ENCODE assay signal across 31 mouse cellular contexts in genomic region chr13:59796466-59796848, GRCm38 (mm10). TPM values are rescaled to one million over a fixed set of nuclear protein-coding genes. Genes with fewer than 3 reads are reported as not detected.
DNase-seq lines count a peak whose midpoint lies in the region; ATAC-seq and TF ChIP-seq lines count a peak whose summit lies in the region.
"Had no signal": no experiment of that assay in that cellular context is flagged by ENCODE, and none has a peak within 500 bp of the region (broad histone marks: within the 10 kb centered on the region; RNA-seq: fewer than 3 reads in every experiment).

No protein-coding gene starts in this region.

- TF ChIP-seq EP300 in MEL (IDR thresholded peaks at IDR 0.05; ENCODE audit: low read depth in 1 of 2, low read length in 2 of 2) = no peak
- TF ChIP-seq EP300 in liver, postnatal 0 days (IDR thresholded peaks at IDR 0.05; ENCODE audit: low read depth) = no peak

- H3K27ac ChIP-seq in liver, embryonic 11.5 days (ENCODE audit: low read depth, low read length) = peak overlapping the region; percentile 99
- peak overlapping the region; percentile 57 for H3K27ac ChIP-seq in MEL (ENCODE audit: control insufficient read depth, low read depth, low read length)
- no peak overlapping the region; the same call in 1 of the 2 replicates for H3K27ac ChIP-seq in intestine, embryonic 16.5 days (ENCODE audit: low read length)
- H3K27ac ChIP-seq in liver, postnatal 0 days (ENCODE audit: low read depth) = peak overlapping the region; percentile 93
- no peak overlapping the region for H3K27ac ChIP-seq in midbrain, embryonic 14.5 days (replicated peaks; ENCODE audit: low read depth, low read length)
- H3K27ac ChIP-seq: forebrain, embryonic 10.5 days; heart, embryonic 13.5 days; limb, embryonic 15.5 days; midbrain, embryonic 13.5 days; neural tube, embryonic 15.5 days had no signal

- peaks cover 22% of the 10 kb centered on the region for H3K4me1 ChIP-seq in liver, embryonic 11.5 days (replicated peaks; ENCODE audit: control insufficient read depth, insufficient read depth, low read length)
- peaks cover 7 to 8% of the 10 kb centered on the region in 2 experiments for H3K4me1 ChIP-seq in MEL (ENCODE audit: control insufficient read depth in 1 of 2, insufficient read depth in 2 of 2, low read length in 2 of 2)
- peaks cover 6% of the 10 kb centered on the region for H3K4me1 ChIP-seq in intestine, embryonic 16.5 days (ENCODE audit: control insufficient read depth, insufficient read depth, low read length)
- H3K4me1 ChIP-seq in liver, postnatal 0 days (ENCODE audit: insufficient read depth) = peaks cover 19% of the 10 kb centered on the region
- no peaks in the 10 kb centered on the region for H3K4me1 ChIP-seq in midbrain, embryonic 14.5 days (ENCODE audit: control insufficient read depth, insufficient read depth, low read length)
- H3K4me1 ChIP-seq: forebrain, embryonic 10.5 days; heart, embryonic 13.5 days; limb, embryonic 15.5 days; midbrain, embryonic 13.5 days; neural tube, embryonic 15.5 days had no signal

- no peak overlapping the region for H3K4me3 ChIP-seq in liver, embryonic 11.5 days (ENCODE audit: low read depth, low read length)
- no peak overlapping the region for H3K4me3 ChIP-seq in MEL (ENCODE audit: control insufficient read depth in 1 of 2, insufficient read depth in 1 of 2, low read depth in 2 of 2, low read length in 2 of 2)
- H3K4me3 ChIP-seq in intestine, embryonic 16.5 days (ENCODE audit: low read length) = no peak overlapping the region
- H3K4me3 ChIP-seq in liver, postnatal 0 days (ENCODE audit: low read depth, low read length) = no peak overlapping the region
- no peak overlapping the region for H3K4me3 ChIP-seq in midbrain, embryonic 14.5 days (replicated peaks; ENCODE audit: low read depth, low read length)
- H3K4me3 ChIP-seq: forebrain, embryonic 10.5 days; heart, embryonic 13.5 days; limb, embryonic 15.5 days; midbrain, embryonic 13.5 days; neural tube, embryonic 15.5 days had no signal

- no peak for TF ChIP-seq POLR2A in MEL (IDR thresholded peaks at IDR 0.05; ENCODE audit: control insufficient read depth in 1 of 2, insufficient read depth in 1 of 2, low read depth in 1 of 2, low read length in 2 of 2, poor library complexity in 1 of 2)

- DNase-seq in liver, embryonic 11.5 days (ENCODE audit: low spot score) = no peak
- DNase-seq in liver = no peak
- DNase-seq in MEL (ENCODE audit: low read depth, low spot score) = no peak
- DNase-seq in liver, postnatal 0 days = no peak
- no peak for DNase-seq in left cerebral cortex, adult 18-20 months (ENCODE audit: low spot score in 2 of 2)
- no peak for DNase-seq in midbrain, embryonic 14.5 days
- DNase-seq: adrenal gland, postnatal 25 days; cerebellum, adult 11-12 months; cerebellum, postnatal 25 days; embryo, embryonic 11 days; heart, postnatal 4 days; kidney, adult 18-20 months; kidney, postnatal 14 days; right cerebral cortex, postnatal 14 days; thymus, postnatal 36 days had no signal

- no peak for TF ChIP-seq CTCF in MEL (IDR thresholded peaks at IDR 0.05 in 2 of 3, conservative IDR thresholded peaks at IDR 0.05 in 1 of 3; ENCODE audit: control insufficient read depth in 1 of 3, insufficient read depth in 1 of 3, low read depth in 2 of 3, low read length in 3 of 3, poor library complexity in 1 of 3, severe bottlenecking in 1 of 3)
- TF ChIP-seq CTCF in liver, postnatal 0 days (IDR thresholded peaks at IDR 0.05; ENCODE audit: low read depth) = no peak

- 91% methylated on average over 9 of the region's 9 CpGs for WGBS in liver, embryonic 11.5 days
- 87% methylated on average over 9 of the region's 9 CpGs for WGBS in intestine, embryonic 16.5 days
- 88% methylated on average over 9 of the region's 9 CpGs for WGBS in liver, postnatal 0 days (ENCODE audit: insufficient replicate concordance)
- WGBS in midbrain, embryonic 14.5 days = 98% methylated on average over 9 of the region's 9 CpGs

- no peak for TF ChIP-seq RAD21 in MEL (IDR thresholded peaks at IDR 0.05; ENCODE audit: low read depth, low read length)

- peak overlapping the region; percentile 65 for H3K9ac ChIP-seq in liver, embryonic 11.5 days (ENCODE audit: low read depth, low read length)
- H3K9ac ChIP-seq in MEL (ENCODE audit: control insufficient read depth, low read depth, low read length, poor library complexity, severe bottlenecking) = no peak overlapping the region
- H3K9ac ChIP-seq in intestine, embryonic 16.5 days (ENCODE audit: low read depth, low read length) = no peak overlapping the region
- peak overlapping the region; percentile 33 for H3K9ac ChIP-seq in liver, postnatal 0 days (replicated peaks)
- H3K9ac ChIP-seq in midbrain, embryonic 14.5 days (replicated peaks; ENCODE audit: low read length) = no peak overlapping the region
- H3K9ac ChIP-seq: heart, embryonic 13.5 days; limb, embryonic 15.5 days; midbrain, embryonic 13.5 days; neural tube, embryonic 15.5 days had no signal

- no peaks in the 10 kb centered on the region for H3K27me3 ChIP-seq in liver, embryonic 11.5 days (replicated peaks; ENCODE audit: control insufficient read depth, insufficient read depth, low read length)
- no peaks in the 10 kb centered on the region for H3K27me3 ChIP-seq in MEL (ENCODE audit: control insufficient read depth in 1 of 2, insufficient read depth in 2 of 2, low read length in 2 of 2)
- H3K27me3 ChIP-seq in intestine, embryonic 16.5 days (replicated peaks; ENCODE audit: control insufficient read depth, insufficient read depth, low read length) = no peaks in the 10 kb centered on the region
- H3K27me3 ChIP-seq in liver, postnatal 0 days (ENCODE audit: insufficient read depth, low read length) = no peaks in the 10 kb centered on the region
- no peaks in the 10 kb centered on the region for H3K27me3 ChIP-seq in midbrain, embryonic 14.5 days (ENCODE audit: control insufficient read depth, insufficient read depth, low read length)
- H3K27me3 ChIP-seq: CH12.LX; heart, embryonic 13.5 days; limb, embryonic 15.5 days; midbrain, embryonic 13.5 days; neural tube, embryonic 15.5 days had no signal

- H3K4me2 ChIP-seq in liver, embryonic 11.5 days = peak overlapping the region; percentile 23
- H3K4me2 ChIP-seq in intestine, embryonic 16.5 days (ENCODE audit: low read depth, low read length) = no peak overlapping the region
- H3K4me2 ChIP-seq in liver, postnatal 0 days (ENCODE audit: low read depth, low read length) = peak overlapping the region; percentile 53
- no peak overlapping the region for H3K4me2 ChIP-seq in midbrain, embryonic 14.5 days (ENCODE audit: low read length)
- H3K4me2 ChIP-seq: heart, embryonic 13.5 days; limb, embryonic 15.5 days; midbrain, embryonic 13.5 days; neural tube, embryonic 15.5 days had no signal

- no peaks in the 10 kb centered on the region for H3K79me2 ChIP-seq in MEL (ENCODE audit: control insufficient read depth, insufficient read depth, low read length, poor library complexity)

- H3K36me3 ChIP-seq in liver, embryonic 11.5 days (ENCODE audit: control insufficient read depth, insufficient read depth, low read length) = peaks cover 82% of the 10 kb centered on the region
- H3K36me3 ChIP-seq in MEL (ENCODE audit: control insufficient read depth in 1 of 2, insufficient read depth in 2 of 2, low read length in 2 of 2) = peaks cover 14 to 52% of the 10 kb centered on the region in 2 experiments
- H3K36me3 ChIP-seq in intestine, embryonic 16.5 days (ENCODE audit: control insufficient read depth, insufficient read depth, low read length) = peaks cover 43% of the 10 kb centered on the region
- H3K36me3 ChIP-seq in liver, postnatal 0 days (replicated peaks; ENCODE audit: insufficient read depth, low read length) = peaks cover 99% of the 10 kb centered on the region
- H3K36me3 ChIP-seq in midbrain, embryonic 14.5 days (ENCODE audit: control insufficient read depth, insufficient read depth, low read length) = peaks cover 97% of the 10 kb centered on the region

- ATAC-seq in liver, embryonic 11.5 days (replicated peaks; ENCODE audit: low FRiP score) = no peak
- ATAC-seq in intestine, embryonic 16.5 days = 0 out of 2 replicates have a peak, but pooled peaks have one; percentile 5
- ATAC-seq in liver, postnatal 0 days = no peak
- no peak for ATAC-seq in midbrain, embryonic 14.5 days (ENCODE audit: low FRiP score, low TSS enrichment)
- no peak for ATAC-seq in CD4-positive, CD25-positive, alpha-beta regulatory T cell, adult 4 months
- ATAC-seq: hindbrain, embryonic 16.5 days; midbrain, embryonic 13.5 days had no signal

- H3K9me3 ChIP-seq in liver, embryonic 11.5 days (ENCODE audit: control insufficient read depth, low read length) = no peaks in the 10 kb centered on the region
- no peaks in the 10 kb centered on the region for H3K9me3 ChIP-seq in MEL (replicated peaks; ENCODE audit: insufficient read depth, low read length)
- no peaks in the 10 kb centered on the region for H3K9me3 ChIP-seq in intestine, embryonic 16.5 days (ENCODE audit: control insufficient read depth, low read length)
- no peaks in the 10 kb centered on the region for H3K9me3 ChIP-seq in liver, postnatal 0 days (ENCODE audit: low read length)
- H3K9me3 ChIP-seq in midbrain, embryonic 14.5 days (ENCODE audit: control insufficient read depth, low read length) = no peaks in the 10 kb centered on the region
- H3K9me3 ChIP-seq: forebrain, embryonic 10.5 days; heart, embryonic 13.5 days; limb, embryonic 15.5 days; midbrain, embryonic 13.5 days; neural tube, embryonic 15.5 days had no signal

RNA-seq across cellular contexts. Expression of gene Gm49354, which starts 14.4 kb away (rescaled TPM):
- polyA plus RNA-seq in liver, embryonic 11.5 days (2014; fragmentation: Nextera tagmentation; extraction: Ambion mirVana) = not detected in 2 replicates
- not detected in 2 replicates for total RNA-seq in MEL (2012; rRNA removed)
- polyA plus RNA-seq in MEL (2012; ENCODE audit: insufficient read depth in 1 of 2, insufficient read length in 2 of 2, low read depth in 1 of 2, low replicate concordance in 2 of 2, missing spikeins in 1 of 2) = 1 to 10 TPM in 1 of 2 experiments, not detected in 1; 3.6 TPM
- polyA plus RNA-seq in intestine, embryonic 16.5 days (2015; fragmentation: Nextera tagmentation; extraction: Ambion mirVana) = not detected in 2 replicates
- not detected in 2 replicates for polyA plus RNA-seq in liver, postnatal 0 days (2015; fragmentation: Nextera tagmentation; extraction: Ambion mirVana)
- not detected for total RNA-seq in left cerebral cortex, adult 18-20 months (2021)
- polyA plus RNA-seq in midbrain, embryonic 14.5 days (2014; fragmentation: Nextera tagmentation; extraction: Ambion mirVana) = not detected in 2 replicates
- polyA plus RNA-seq in CD4-positive, CD25-positive, alpha-beta regulatory T cell, adult 4 months (2017; shearing (Covaris generic)) = not detected
- total RNA-seq: adrenal gland, postnatal 25 days; CH12.LX; gastrocnemius, adult 18-20 months; gastrocnemius, postnatal 4 days; heart, postnatal 4 days; layer of hippocampus, adult 8-10 months; left cerebral cortex, postnatal 36 days; megakaryocyte progenitor cell, adult 5-6 weeks had no signal
- polyA plus RNA-seq: embryonic facial prominence, embryonic 14.5 days; forebrain, embryonic 10.5 days; heart, embryonic 13.5 days; hindbrain, embryonic 16.5 days; limb, embryonic 15.5 days; lung, postnatal 0 days; midbrain, embryonic 13.5 days; neural tube, embryonic 15.5 days had no signal

RNA-seq across cellular contexts. Expression of gene Tut7, which starts 26.5 kb away (rescaled TPM):
- 68.2 and 69.5 TPM in 2 replicates for polyA plus RNA-seq in liver, embryonic 11.5 days (2014; fragmentation: Nextera tagmentation; extraction: Ambion mirVana)
- total RNA-seq in MEL (2012; rRNA removed) = 38.1 and 47.7 TPM in 2 replicates
- 100 to 1,000 TPM in 1 of 2 experiments, 10 to 100 TPM in 1; 53.8 to 135 TPM for polyA plus RNA-seq in MEL (2012; ENCODE audit: insufficient read depth in 1 of 2, insufficient read length in 2 of 2, low read depth in 1 of 2, low replicate concordance in 2 of 2, missing spikeins in 1 of 2)
- polyA plus RNA-seq in intestine, embryonic 16.5 days (2015; fragmentation: Nextera tagmentation; extraction: Ambion mirVana) = 36.1 and 38.7 TPM in 2 replicates
- 33.8 and 37.6 TPM in 2 replicates for polyA plus RNA-seq in liver, postnatal 0 days (2015; fragmentation: Nextera tagmentation; extraction: Ambion mirVana)
- total RNA-seq in left cerebral cortex, adult 18-20 months (2021) = 10 to 100 TPM; 53.5 to 60.4 TPM
- polyA plus RNA-seq in midbrain, embryonic 14.5 days (2014; fragmentation: Nextera tagmentation; extraction: Ambion mirVana) = 34.3 and 50.4 TPM in 2 replicates
- 10 to 100 TPM; 71.4 to 71.8 TPM for polyA plus RNA-seq in CD4-positive, CD25-positive, alpha-beta regulatory T cell, adult 4 months (2017; shearing (Covaris generic))

RNA-seq across cellular contexts. Expression of gene Isca1, which starts 26.8 kb away (rescaled TPM):
- 173 and 181 TPM in 2 replicates for polyA plus RNA-seq in liver, embryonic 11.5 days (2014; fragmentation: Nextera tagmentation; extraction: Ambion mirVana)
- 27.1 and 31.2 TPM in 2 replicates for total RNA-seq in MEL (2012; rRNA removed)
- polyA plus RNA-seq in MEL (2012; ENCODE audit: insufficient read depth in 1 of 2, insufficient read length in 2 of 2, low read depth in 1 of 2, low replicate concordance in 2 of 2, missing spikeins in 1 of 2) = 10 to 100 TPM; 63.5 to 76.3 TPM
- polyA plus RNA-seq in intestine, embryonic 16.5 days (2015; fragmentation: Nextera tagmentation; extraction: Ambion mirVana) = 131 and 133 TPM in 2 replicates
- 135 and 137 TPM in 2 replicates for polyA plus RNA-seq in liver, postnatal 0 days (2015; fragmentation: Nextera tagmentation; extraction: Ambion mirVana)
- total RNA-seq in left cerebral cortex, adult 18-20 months (2021) = 100 to 1,000 TPM; 155 to 161 TPM
- 171 and 194 TPM in 2 replicates for polyA plus RNA-seq in midbrain, embryonic 14.5 days (2014; fragmentation: Nextera tagmentation; extraction: Ambion mirVana)
- polyA plus RNA-seq in CD4-positive, CD25-positive, alpha-beta regulatory T cell, adult 4 months (2017; shearing (Covaris generic)) = 10 to 100 TPM; 54.6 to 62.5 TPM

RNA-seq across cellular contexts. Expression of gene 1700014D04Rik, which starts 49.9 kb away (rescaled TPM):
- not detected in 2 replicates for polyA plus RNA-seq in liver, embryonic 11.5 days (2014; fragmentation: Nextera tagmentation; extraction: Ambion mirVana)
- not detected in 2 replicates for total RNA-seq in MEL (2012; rRNA removed)
- under 1 TPM in 1 of 2 experiments, not detected in 1; 0.06 TPM for polyA plus RNA-seq in MEL (2012; ENCODE audit: insufficient read depth in 1 of 2, insufficient read length in 2 of 2, low read depth in 1 of 2, low replicate concordance in 2 of 2, missing spikeins in 1 of 2)
- not detected in 2 replicates for polyA plus RNA-seq in intestine, embryonic 16.5 days (2015; fragmentation: Nextera tagmentation; extraction: Ambion mirVana)
- not detected in 2 replicates for polyA plus RNA-seq in liver, postnatal 0 days (2015; fragmentation: Nextera tagmentation; extraction: Ambion mirVana)
- total RNA-seq in left cerebral cortex, adult 18-20 months (2021) = 1 to 10 TPM; 1.6 to 2.7 TPM
- 0.07 and 0.30 TPM in 2 replicates for polyA plus RNA-seq in midbrain, embryonic 14.5 days (2014; fragmentation: Nextera tagmentation; extraction: Ambion mirVana)
- polyA plus RNA-seq in CD4-positive, CD25-positive, alpha-beta regulatory T cell, adult 4 months (2017; shearing (Covaris generic)) = not detected
- total RNA-seq: adrenal gland, postnatal 25 days; CH12.LX; gastrocnemius, adult 18-20 months; gastrocnemius, postnatal 4 days; megakaryocyte progenitor cell, adult 5-6 weeks had no signal
- polyA plus RNA-seq: embryonic facial prominence, embryonic 14.5 days; forebrain, embryonic 10.5 days; heart, embryonic 13.5 days; limb, embryonic 15.5 days had no signal

Comparison
In these comparisons a context has a peak if more than half of its experiments do, and no peak if none do; other contexts are left out.
1. H3K27ac ChIP-seq: peak in liver, embryonic 11.5 days (single experiment), MEL (single experiment) and liver, postnatal 0 days (single experiment); none in intestine, embryonic 16.5 days (single experiment) and midbrain, embryonic 14.5 days (single experiment).
2. H3K4me2 ChIP-seq: peak in liver, embryonic 11.5 days (single experiment) and liver, postnatal 0 days (single experiment); none in intestine, embryonic 16.5 days (single experiment) and midbrain, embryonic 14.5 days (single experiment).
3. H3K9ac ChIP-seq: peak in liver, embryonic 11.5 days (single experiment) and liver, postnatal 0 days (single experiment); none in MEL (single experiment), intestine, embryonic 16.5 days (single experiment) and midbrain, embryonic 14.5 days (single experiment).